Comparison of ENCODE assay signal across 8 mouse cellular contexts in the genomic region with DNA sequence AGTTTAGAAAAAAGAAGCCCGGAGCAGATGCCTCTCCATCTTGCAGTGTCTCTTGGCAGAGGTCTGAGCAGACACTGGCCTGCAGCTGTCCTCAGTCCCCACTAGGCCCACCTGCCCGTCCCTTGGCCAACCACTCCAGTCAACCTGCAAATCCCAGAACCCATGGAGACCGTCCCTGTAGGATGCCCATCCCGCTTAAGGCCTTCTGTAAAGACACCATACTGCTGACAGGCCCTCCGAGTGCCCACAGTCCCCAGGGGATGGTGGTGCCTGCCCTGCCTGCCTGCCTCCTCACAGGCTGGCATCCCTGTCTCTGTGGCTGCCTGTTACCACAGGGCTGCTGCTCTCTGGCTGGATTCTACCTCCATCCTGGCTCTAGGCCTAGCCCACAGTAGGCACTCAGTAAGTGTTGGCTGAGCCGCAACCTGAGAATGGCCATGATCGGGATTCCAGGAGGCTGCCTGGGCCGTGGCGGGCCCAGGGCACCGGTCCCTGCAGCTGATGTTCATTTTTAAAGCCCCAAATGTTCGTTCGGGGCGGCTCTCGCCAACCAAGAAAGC. TPM values are rescaled to one million over a fixed set of nuclear protein-coding genes. Genes with fewer than 3 reads are reported as not detected.
A peak's percentile ranks its signal among the peaks of the same experiment; 100 is the strongest.
DNase-seq lines count a peak whose midpoint lies in the region; ATAC-seq lines count a peak whose summit lies in the region.

No protein-coding gene starts in this region.

- H3K4me3 ChIP-seq in intestine, embryonic 14.5 days (ENCODE audit: low read depth, low read length) = no peak overlapping the region
- H3K4me3 ChIP-seq in intestine, embryonic 16.5 days (ENCODE audit: low read length) = no peak overlapping the region
- peak overlapping the region; percentile 62 for H3K4me3 ChIP-seq in embryonic facial prominence, embryonic 15.5 days (replicated peaks)
- H3K4me3 ChIP-seq in midbrain, embryonic 10.5 days = peak overlapping the region; percentile 63

- peak; percentile 65 for DNase-seq in intestine, embryonic 14.5 days (ENCODE audit: low spot score)
- no peak for DNase-seq in midbrain, embryonic 10.5 days (ENCODE audit: low spot score)
- DNase-seq in layer of hippocampus, postnatal 25 days (ENCODE audit: extremely low spot score in 1 of 2, low spot score in 1 of 2) = no peak
- no peak for DNase-seq in spleen, postnatal 10 days (ENCODE audit: low spot score in 2 of 2)
- DNase-seq in adrenal gland, adult 18-20 months (ENCODE audit: low spot score in 2 of 2) = no peak

- no peaks in the 10 kb centered on the region for H3K9me3 ChIP-seq in intestine, embryonic 14.5 days (ENCODE audit: control insufficient read depth, low read length)
- H3K9me3 ChIP-seq in intestine, embryonic 16.5 days (ENCODE audit: control insufficient read depth, low read length) = no peaks in the 10 kb centered on the region
- H3K9me3 ChIP-seq in embryonic facial prominence, embryonic 15.5 days (replicated peaks) = no peaks in the 10 kb centered on the region
- H3K9me3 ChIP-seq in midbrain, embryonic 10.5 days (replicated peaks) = no peaks in the 10 kb centered on the region

- H3K9ac ChIP-seq in intestine, embryonic 14.5 days (ENCODE audit: low read length) = no peak overlapping the region
- H3K9ac ChIP-seq in intestine, embryonic 16.5 days (ENCODE audit: low read depth, low read length) = no peak overlapping the region
- H3K9ac ChIP-seq in embryonic facial prominence, embryonic 15.5 days = 0 out of 2 replicates have a peak overlapping the region, but pooled peaks have one; percentile 15

- H3K4me2 ChIP-seq in intestine, embryonic 14.5 days (ENCODE audit: low read length) = peak overlapping the region; percentile 74
- no peak overlapping the region for H3K4me2 ChIP-seq in intestine, embryonic 16.5 days (ENCODE audit: low read depth, low read length)
- peak overlapping the region; percentile 84; the same call in 1 of the 2 replicates for H3K4me2 ChIP-seq in embryonic facial prominence, embryonic 15.5 days (replicated peaks)

- H3K27ac ChIP-seq in intestine, embryonic 14.5 days (ENCODE audit: low read depth) = no peak overlapping the region
- H3K27ac ChIP-seq in intestine, embryonic 16.5 days (ENCODE audit: low read length) = no peak overlapping the region; the same call in 1 of the 2 replicates
- peak overlapping the region; percentile 84 for H3K27ac ChIP-seq in embryonic facial prominence, embryonic 15.5 days (replicated peaks)
- H3K27ac ChIP-seq in midbrain, embryonic 10.5 days (replicated peaks) = peak overlapping the region; percentile 86

- H3K4me1 ChIP-seq in intestine, embryonic 14.5 days (replicated peaks; ENCODE audit: control insufficient read depth, insufficient read depth, low read length) = peaks cover 50% of the 10 kb centered on the region
- H3K4me1 ChIP-seq in intestine, embryonic 16.5 days (ENCODE audit: control insufficient read depth, insufficient read depth, low read length) = peaks cover 46% of the 10 kb centered on the region
- peaks cover 75% of the 10 kb centered on the region for H3K4me1 ChIP-seq in embryonic facial prominence, embryonic 15.5 days
- H3K4me1 ChIP-seq in midbrain, embryonic 10.5 days = peaks cover 69% of the 10 kb centered on the region

- 79% methylated on average over 14 of the region's 14 CpGs for WGBS in intestine, embryonic 14.5 days
- 72% methylated on average over 14 of the region's 14 CpGs for WGBS in intestine, embryonic 16.5 days
- 45% methylated on average over 14 of the region's 14 CpGs for WGBS in embryonic facial prominence, embryonic 15.5 days
- 73% methylated on average over 14 of the region's 14 CpGs for WGBS in midbrain, embryonic 10.5 days

- H3K27me3 ChIP-seq in intestine, embryonic 14.5 days (replicated peaks; ENCODE audit: control insufficient read depth, insufficient read depth, low read length) = no peaks in the 10 kb centered on the region
- H3K27me3 ChIP-seq in intestine, embryonic 16.5 days (replicated peaks; ENCODE audit: control insufficient read depth, insufficient read depth, low read length) = peaks cover 35% of the 10 kb centered on the region
- peaks cover 9% of the 10 kb centered on the region; the same call in 1 of the 2 replicates for H3K27me3 ChIP-seq in embryonic facial prominence, embryonic 15.5 days
- H3K27me3 ChIP-seq in midbrain, embryonic 10.5 days (ENCODE audit: low read depth, poor library complexity, severe bottlenecking) = peaks cover 96% of the 10 kb centered on the region

- H3K36me3 ChIP-seq in intestine, embryonic 14.5 days (ENCODE audit: control insufficient read depth, insufficient read depth, low read length) = no peaks in the 10 kb centered on the region
- H3K36me3 ChIP-seq in intestine, embryonic 16.5 days (ENCODE audit: control insufficient read depth, insufficient read depth, low read length) = no peaks in the 10 kb centered on the region
- H3K36me3 ChIP-seq in embryonic facial prominence, embryonic 15.5 days = no peaks in the 10 kb centered on the region
- no peaks in the 10 kb centered on the region for H3K36me3 ChIP-seq in midbrain, embryonic 10.5 days

- peak; percentile 30; the same call in 1 of the 2 replicates for ATAC-seq in intestine, embryonic 14.5 days (replicated peaks; ENCODE audit: low FRiP score, low TSS enrichment, low read depth)
- no peak for ATAC-seq in intestine, embryonic 16.5 days
- ATAC-seq in cerebellum, adult (ENCODE audit: insufficient number of reproducible peaks, low FRiP score, low TSS enrichment) = 0 out of 2 replicates have a peak, but pooled peaks have one; percentile 26
- peak; percentile 40 for ATAC-seq in embryonic facial prominence, embryonic 15.5 days (ENCODE audit: insufficient number of reproducible peaks, low FRiP score, low TSS enrichment, low read depth)

RNA-seq across cellular contexts. Expression of gene Tcf20, which starts 23.3 kb away (rescaled TPM):
- 11.7 and 12.4 TPM in 2 replicates for polyA plus RNA-seq in intestine, embryonic 14.5 days (2014; fragmentation: Nextera tagmentation; extraction: Ambion mirVana)
- 5.1 and 5.5 TPM in 2 replicates for polyA plus RNA-seq in intestine, embryonic 16.5 days (2015; fragmentation: Nextera tagmentation; extraction: Ambion mirVana)
- polyA plus RNA-seq in embryonic facial prominence, embryonic 15.5 days (2015; fragmentation: Nextera tagmentation; extraction: Ambion mirVana) = 10.5 and 11.1 TPM in 2 replicates
- 7.5 and 8.4 TPM in 2 replicates for polyA plus RNA-seq in midbrain, embryonic 10.5 days (2016; fragmentation: Nextera tagmentation; extraction: Ambion mirVana)
- total RNA-seq in layer of hippocampus, postnatal 25 days (2021) = 100 to 1,000 TPM; 213 TPM
- total RNA-seq in adrenal gland, adult 18-20 months (2021) = 10 to 100 TPM; 84.4 to 91.1 TPM

Comparison
In these comparisons a context has a peak if more than half of its experiments do, and no peak if none do; other contexts are left out.
1. H3K27ac ChIP-seq: peak in embryonic facial prominence, embryonic 15.5 days (single experiment) and midbrain, embryonic 10.5 days (single experiment); none in intestine, embryonic 14.5 days (single experiment) and intestine, embryonic 16.5 days (single experiment).
2. H3K4me3 ChIP-seq: peak in embryonic facial prominence, embryonic 15.5 days (single experiment) and midbrain, embryonic 10.5 days (single experiment); none in intestine, embryonic 14.5 days (single experiment) and intestine, embryonic 16.5 days (single experiment).